Mouse (Mus musculus): ENCODE measurements at regions not wholly inside any gene's neighbourhood (a gene's known extent, or its start where the extent isn't known, plus 50 kb on each side); places are given as distances from the start of the nearest gene placed in this dataset.

- no peak for DNase-seq
Observed at GRCm38 (mm10) chr10:98584776-98585175, 329.4 kb upstream of the Atp2b1 start.

GRCm38 (mm10) chr10:98589726-98590125 is 324.5 kb upstream of the Atp2b1 start:
- no peak for DNase-seq

DNA sequence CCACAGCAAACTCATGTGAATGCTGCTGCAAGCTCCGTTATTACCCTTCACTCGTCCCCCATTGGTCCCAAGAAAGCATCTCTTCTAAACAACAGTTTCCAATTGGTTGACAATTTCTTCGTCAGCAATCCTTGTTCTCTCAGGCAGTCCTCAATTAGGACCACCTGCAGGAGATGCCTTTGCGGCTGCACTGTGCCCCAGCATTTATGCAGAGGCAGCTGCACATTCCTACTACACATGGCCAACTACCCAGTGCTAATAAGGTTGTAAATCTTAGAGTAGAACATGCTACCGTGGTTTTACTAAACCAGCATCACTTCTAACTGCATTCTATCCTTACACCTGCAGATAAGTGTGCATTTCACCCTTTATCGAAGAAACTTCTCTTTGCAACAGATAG is 322.1 kb upstream of the Atp2b1 start:
- DNase-seq = no peak

DNA sequence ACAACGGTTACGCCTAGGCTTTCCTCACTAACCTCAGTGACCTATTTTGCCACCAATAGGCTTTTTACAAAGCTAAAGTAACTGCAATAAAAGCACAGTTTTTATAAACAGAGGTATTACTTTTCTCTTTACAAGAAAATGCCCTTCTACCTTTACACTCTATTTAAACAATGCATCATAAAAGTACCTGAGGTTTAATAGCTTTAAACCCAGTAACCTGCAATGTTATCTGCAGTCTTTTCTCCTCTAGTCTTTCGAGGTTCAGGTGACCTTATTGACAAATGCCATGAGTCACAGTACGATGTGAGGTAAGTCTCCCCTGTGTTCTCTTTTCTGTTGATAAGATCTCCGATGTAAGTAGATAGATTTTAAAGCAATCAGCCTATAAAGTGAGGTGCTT is 320.3 kb upstream of the Atp2b1 start:
- no peak for DNase-seq

- DNase-seq = no peak
Observed at GRCm38 (mm10) chr10:98608221-98608941, 305.8 kb upstream of the Atp2b1 start.

DNA sequence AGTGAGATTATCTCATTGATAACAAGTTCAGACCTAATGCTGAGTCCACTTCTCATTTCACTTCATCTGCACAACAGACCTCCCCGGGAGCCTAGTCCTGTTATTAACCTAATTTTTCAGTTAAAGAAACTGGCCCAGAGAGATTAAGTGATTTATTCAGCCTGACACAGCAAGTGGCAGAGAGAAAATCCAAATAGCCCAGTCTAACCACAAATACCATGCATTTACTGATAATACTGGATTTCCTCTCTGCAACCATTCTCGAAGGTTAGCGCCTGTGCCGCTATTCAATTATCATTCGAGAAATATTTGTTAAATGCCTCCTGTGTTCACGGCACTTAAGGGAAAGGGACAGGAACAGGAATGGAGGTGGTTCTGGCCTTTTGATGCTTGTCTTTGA is 303.5 kb upstream of the Atp2b1 start:
- no peak for DNase-seq

DNA sequence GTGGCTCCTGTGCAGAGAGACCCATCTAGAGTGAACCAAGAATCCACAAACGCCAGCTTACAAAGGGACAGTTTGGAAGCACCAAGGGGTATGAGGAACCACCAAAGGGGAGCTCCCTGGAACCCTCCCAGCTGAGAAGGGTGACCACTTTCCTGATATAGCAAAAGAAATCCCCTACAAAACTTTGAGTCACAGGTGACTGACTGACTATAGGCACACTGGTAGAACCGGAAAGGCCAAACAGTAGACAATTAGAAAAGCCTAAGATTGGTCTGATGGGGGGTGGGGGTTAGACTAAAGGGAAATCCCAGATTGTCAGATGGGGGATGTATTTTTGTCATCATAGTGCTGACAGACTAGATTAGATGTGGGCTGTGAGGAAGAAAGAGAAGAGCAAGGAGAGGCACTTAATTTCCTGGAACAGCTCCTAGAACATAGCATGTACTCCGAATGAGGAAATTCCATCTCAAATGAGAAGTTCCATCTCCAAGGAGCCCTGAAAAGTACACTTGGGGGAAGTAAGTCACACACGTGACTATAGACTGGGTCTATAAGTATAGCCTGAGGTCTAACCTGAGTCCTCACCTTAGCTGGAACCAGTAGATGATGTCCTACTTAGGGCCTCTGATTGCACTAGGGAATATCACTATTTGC is 302.4 kb upstream of the Atp2b1 start:
- DNase-seq = no peak

- DNase-seq = peak; percentile 59 to 73
Observed at GRCm38 (mm10) chr10:98618736-98619525, 295.3 kb upstream of the Atp2b1 start.

DNA sequence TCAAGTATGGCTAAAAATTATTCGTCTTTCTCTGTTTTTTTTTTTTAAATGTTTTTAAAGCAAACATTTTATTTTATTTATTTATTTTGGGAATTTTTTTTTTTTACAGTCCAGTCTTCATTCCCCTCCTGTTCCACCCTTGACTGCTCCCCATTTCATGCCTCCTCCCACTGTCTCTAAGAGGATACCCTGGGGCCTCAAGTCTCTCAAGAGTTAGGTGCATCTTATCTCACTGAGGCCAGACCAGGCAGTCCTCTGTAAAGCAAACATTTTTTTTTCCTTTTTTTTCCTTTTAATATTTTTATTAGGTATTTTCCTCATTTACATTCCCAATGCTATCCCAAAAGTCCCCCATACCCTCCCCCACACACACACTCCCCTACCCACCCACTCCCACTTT is 290.1 kb upstream of the Atp2b1 start:
- DNase-seq = no peak

DNA sequence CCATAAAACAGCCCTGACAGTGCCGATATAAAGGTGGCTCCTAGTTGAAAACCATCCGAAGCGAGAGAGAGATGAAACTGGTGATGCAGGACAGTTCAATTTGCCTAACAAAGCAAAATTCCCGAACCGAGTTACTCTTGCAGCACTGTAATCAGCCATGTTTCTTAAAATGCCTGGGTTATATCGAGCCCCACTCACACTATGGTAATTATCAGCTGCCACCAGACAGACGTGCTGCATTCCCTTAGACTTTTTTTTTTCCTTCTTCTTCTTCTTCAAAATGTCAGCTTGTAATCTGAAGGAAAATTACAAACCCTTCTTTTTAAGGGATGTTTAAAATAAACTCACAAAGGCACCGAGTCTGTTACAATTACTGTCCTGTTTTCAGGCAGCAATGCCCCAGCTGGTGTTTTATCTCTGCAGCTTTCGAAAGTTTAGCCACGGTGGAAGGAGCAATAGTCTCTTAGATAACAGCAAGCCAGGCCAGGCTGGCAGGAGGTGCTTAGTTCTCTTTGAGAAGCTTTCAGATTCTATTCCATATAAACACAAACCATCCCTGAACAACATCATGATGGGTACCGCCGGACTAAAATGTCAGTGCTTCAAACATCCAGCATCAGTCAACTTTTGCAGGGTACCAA is 289.4 kb upstream of the Atp2b1 start:
- no peak for DNase-seq

DNA sequence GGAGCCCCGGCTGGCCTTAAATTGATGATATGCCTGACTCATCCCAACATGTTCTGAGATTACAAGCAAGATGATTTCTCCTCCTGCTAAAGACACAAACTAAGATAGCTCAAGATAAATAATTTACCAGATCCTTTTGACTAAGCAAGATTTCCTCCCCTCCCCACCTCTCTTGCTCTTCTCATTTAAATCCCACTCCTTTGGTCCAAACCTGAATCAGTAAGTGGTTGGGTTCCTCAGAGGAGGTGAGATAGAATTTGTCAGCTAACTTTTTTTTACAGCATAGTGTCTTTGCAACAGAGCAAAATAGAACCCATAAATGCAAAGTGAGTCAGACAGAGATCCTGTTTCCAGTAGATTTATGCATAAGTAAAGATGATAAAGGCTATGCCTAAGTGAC is 286.0 kb upstream of the Atp2b1 start:
- no peak for DNase-seq

DNA sequence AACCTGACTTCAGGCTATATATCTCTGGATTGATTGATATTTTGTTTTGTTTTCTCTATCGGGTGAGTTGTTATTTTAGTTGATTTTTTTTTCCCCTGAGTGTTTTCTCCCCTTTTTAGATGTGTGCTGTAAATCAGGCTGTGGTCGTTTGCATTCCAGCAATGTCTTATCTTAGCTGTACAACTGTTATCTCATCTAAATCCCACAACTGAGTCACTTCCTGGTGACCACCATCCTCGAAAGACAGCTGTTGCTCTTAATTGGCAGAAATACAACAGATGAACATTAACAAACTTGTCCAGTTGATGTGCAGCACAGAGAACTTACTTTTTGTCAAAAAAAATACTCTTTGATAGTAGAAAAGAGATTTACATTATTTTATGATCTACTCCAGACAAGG is 285.0 kb upstream of the Atp2b1 start:
- no peak for DNase-seq

DNA sequence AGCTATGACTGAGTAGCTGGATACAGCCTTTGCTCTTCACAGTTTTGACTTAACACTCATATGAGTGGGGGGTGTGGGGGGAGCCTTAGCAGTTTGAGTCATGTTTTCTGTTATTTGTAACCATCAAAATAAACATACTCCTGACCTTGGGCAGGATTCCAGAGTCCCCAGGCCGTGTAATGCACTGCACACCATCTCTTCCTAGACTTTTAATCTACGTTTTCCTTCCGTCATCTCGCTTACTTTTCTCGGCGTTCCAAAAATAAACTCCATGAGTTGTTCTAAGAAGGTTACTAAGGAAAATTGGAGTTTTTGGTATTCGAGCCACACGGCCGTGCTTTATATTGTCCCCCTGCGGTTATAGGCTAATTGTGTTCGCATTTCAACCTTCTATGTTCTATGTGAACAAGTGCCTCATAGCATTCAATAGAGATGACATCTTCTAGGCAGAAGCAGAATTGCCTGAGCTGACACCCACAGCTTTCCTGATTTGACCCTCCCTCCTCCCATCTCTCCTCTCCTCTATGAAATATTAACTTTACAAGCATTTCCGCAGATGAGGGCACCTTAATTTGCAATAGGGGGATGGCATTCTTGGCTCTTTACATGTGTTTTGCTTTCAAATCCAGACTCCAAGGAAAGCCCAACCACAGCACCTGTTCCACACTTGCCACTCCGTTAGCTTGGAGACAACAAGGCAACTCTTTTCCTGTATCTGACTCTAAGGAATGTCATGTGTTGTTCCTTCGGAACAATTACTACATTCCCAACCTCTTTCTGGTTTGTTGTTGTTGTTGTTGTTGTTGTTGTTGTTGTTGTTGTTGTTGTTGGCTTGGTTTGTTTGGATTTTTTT is 276.2 kb upstream of the Atp2b1 start:
- no peak for DNase-seq

DNA sequence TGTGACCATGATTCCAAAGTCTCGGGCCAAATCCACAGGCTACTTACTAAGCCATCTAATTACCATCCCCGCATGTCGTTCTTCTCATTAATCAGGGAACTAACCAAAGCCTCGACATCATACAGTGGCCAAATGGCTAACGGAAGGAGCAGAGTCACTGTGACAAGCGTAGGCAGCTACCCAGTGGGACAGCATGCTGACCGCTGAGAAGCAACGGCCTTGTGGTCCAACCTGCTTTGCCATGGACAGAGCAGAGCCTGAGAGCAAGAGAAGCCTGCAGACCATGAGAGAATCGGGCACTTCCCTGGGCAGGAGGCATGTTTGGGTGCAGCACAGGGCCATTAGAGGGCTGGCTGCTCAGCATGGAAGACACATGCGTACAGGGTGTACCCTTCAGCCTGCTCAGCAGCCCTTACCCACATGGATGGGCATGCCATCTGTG is 268.5 kb upstream of the Atp2b1 start:
- no peak for DNase-seq

DNA sequence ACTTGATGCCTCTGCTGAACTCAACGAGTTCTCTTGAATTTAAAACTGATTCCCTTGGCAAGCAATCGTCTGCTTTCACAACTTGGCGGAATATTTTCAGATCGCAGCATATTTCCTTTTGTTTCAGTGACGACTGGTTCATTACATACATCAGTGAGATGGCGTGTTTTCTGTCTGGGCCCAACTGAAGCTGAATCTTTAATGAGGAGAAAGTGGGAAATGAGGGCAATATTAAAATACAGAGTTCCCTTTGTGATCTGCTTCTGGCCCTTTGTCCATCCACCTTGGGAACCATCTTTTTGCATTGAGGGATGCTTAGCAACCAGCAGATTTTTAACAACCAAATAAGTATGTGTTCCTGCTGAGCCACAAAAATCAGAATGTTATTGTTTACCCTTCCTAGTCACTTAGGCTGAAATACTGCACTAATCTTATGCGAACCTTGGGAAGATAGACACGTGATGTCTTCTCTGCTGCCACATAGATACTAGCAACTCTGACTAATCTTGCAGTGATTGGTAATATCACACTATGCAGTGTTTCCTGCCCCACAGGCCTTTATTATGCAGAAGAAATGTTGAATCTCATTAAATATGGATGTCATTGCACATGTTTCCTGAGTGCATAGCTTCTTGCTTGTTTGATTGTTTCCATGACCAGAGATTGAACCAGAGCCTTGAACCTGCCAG is 267.8 kb upstream of the Atp2b1 start:
- no peak for DNase-seq

GRCm38 (mm10) chr10:98648710-98649245 is 265.4 kb upstream of the Atp2b1 start:
- DNase-seq = no peak

GRCm38 (mm10) chr10:98650533-98650932 is 263.7 kb upstream of the Atp2b1 start:
- DNase-seq = no peak

- no peak for DNase-seq
Observed at GRCm38 (mm10) chr10:98651127-98651526, 263.1 kb upstream of the Atp2b1 start.

- DNase-seq = no peak
Observed at GRCm38 (mm10) chr10:98651599-98651998, 262.6 kb upstream of the Atp2b1 start.

DNA sequence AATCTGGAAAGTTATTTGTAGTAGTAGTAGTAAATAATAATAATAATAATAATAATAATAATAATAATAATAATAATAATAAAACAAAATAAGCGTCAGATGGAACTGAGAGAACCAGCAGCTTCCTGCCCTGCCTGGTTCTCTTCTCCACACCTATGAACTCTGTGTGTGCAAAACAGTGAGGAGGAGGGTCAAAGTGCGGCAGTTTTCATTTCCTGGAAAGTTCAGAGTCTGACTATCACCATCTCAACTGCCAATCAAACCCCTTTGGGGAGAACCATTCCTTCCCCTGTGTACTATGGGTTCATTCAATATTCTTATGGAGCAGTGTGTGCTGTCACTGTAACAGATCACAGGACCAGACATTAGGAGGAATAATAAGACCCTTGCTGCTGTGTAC is 262.1 kb upstream of the Atp2b1 start:
- DNase-seq = no peak

DNA sequence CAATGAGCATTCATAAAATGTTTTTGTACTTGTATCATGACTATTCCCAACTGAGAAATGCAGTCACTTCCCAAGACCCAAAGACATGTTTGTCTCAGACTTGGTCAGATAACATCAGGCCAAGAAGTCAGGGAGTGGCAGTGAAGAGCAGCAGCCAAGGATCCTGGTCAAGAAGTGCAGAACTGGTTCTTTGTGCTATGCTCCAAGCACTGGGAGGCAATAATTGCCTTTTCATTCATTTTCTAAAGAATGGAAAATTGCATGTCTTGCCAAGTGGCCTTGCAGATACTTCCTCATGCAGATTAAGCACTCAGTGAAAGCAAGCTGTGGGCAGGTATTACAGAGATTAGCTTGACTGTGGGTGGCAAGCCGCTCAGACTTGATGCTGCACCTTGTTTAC is 253.5 kb upstream of the Atp2b1 start:
- DNase-seq = peak in 1 of 2 experiments; percentile 20
